Mouse (Mus musculus) activated CD4-positive, CD25-positive, alpha-beta regulatory T cell, adult 4 months (primary cell): ENCODE measurements at regions not wholly inside any gene's neighbourhood (a gene's known extent, or its start where the extent isn't known, plus 50 kb on each side); places are given as distances from the start of the nearest gene placed in this dataset.
"Not testable (repeated sequence)": the region's sequence is repeated elsewhere in the genome, so short reads cannot be mapped to it uniquely, and the experiment has no call there.

Experiments
- ATAC-seq: one replicate; pipeline ENCODE4 v1.8.0; 2017

GRCm38 (mm10) chr4:3049972-3050846 is 116.9 kb upstream of the Vmn1r2 start:
- no peak for ATAC-seq

- ATAC-seq: no peak
Observed at GRCm38 (mm10) chr4:3050847-3051135, 116.3 kb upstream of the Vmn1r2 start.

GRCm38 (mm10) chr4:3051212-3051611 is 115.9 kb upstream of the Vmn1r2 start:
- no peak for ATAC-seq

DNA sequence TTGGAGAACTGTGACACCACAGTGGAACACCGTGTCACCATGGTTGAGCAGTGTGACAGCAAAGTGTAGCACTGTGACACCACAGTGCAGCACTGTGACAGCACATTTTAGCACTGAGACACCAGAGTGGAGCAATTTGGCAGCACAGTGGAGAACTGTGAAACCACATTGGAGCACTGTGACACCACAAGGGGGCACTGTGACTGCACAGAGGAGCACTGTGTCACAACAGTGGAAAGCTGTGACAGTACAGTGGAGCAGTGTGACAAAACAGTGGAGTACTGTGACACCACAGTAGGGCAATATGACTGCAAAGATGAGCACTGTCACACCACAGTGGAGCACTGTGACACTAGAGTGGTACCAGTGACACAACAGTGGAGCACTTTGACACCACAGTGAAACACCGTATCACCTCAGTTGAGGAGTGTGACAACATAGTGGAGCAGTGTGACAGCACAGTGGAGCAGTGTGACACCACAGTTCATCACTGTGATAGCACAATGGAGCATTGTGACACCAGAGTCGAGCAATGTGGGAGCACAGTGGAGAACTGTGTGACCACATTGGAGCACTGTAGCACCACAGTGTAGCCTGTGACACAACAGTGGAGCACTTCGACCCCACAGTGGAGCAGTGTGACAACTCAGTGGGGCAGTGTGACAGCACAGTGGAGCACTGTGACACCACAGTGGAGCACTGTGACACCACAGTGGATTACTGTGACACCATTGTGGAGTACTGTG is 114.6 kb upstream of the Vmn1r2 start:
- no peak for ATAC-seq

- no peak for ATAC-seq
Observed at GRCm38 (mm10) chr4:3053060-3053406, 114.1 kb upstream of the Vmn1r2 start.

DNA sequence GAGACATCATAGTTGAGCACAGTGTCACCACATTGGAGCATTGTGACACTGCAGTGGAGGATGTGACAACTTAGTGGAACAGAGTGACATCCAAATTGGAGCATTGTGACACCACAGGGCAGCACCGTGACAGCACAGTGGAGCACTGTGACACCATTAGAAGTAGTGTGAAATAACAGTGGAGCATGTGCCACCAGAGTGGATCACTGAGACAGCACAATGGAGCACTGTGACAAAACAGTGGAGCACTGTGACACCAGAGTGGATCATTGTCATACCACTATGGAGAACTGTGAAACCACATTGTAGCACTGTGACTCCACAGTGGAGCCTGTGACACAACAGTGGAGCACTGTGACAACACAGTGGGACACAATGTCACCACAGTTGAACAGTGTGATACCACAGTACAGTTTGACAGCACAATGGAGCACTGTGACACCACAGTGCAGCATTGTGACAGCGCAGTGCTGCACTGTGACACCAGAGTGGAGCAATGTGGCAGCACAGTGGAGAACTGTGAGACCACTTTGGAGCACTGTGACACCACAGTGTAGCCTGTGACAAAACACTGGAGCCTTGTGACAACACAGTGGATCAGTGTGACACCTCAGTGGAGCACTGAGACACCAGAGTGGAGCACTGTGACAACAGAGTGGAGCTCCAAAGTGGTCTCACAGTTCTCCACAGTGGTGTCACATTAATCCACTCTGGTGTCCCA is 113.5 kb upstream of the Vmn1r2 start:
- no peak for ATAC-seq

- ATAC-seq: no peak
Observed at GRCm38 (mm10) chr4:3054886-3055285, 112.2 kb upstream of the Vmn1r2 start.

- ATAC-seq: no peak
Observed at GRCm38 (mm10) chr4:3055396-3055795, 111.7 kb upstream of the Vmn1r2 start.

DNA sequence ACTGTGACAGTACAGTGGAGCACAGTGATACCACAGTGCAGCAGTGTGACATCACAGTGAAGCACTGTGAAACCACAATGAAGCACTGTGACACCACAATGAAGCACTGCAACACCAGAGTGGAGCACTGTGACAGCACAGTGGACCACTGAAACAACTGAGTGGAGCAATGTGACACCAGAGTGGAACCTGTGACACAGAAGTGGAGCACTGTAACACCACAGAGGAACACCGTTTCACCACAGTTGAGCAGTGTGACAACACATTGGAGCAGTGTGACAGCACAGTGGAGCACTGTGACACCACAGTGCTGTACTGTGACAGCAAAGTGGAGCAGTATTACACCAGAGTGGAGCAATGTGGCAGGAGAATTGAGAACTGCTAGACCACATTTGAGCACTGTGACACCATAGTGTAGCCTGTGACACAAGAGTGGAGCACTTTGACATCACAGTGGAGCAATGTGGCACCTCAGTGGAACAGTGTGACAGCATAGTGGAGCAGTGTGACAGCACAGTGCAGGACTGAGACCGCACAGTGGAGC is 107.5 kb upstream of the Vmn1r2 start:
- ATAC-seq: no peak

DNA sequence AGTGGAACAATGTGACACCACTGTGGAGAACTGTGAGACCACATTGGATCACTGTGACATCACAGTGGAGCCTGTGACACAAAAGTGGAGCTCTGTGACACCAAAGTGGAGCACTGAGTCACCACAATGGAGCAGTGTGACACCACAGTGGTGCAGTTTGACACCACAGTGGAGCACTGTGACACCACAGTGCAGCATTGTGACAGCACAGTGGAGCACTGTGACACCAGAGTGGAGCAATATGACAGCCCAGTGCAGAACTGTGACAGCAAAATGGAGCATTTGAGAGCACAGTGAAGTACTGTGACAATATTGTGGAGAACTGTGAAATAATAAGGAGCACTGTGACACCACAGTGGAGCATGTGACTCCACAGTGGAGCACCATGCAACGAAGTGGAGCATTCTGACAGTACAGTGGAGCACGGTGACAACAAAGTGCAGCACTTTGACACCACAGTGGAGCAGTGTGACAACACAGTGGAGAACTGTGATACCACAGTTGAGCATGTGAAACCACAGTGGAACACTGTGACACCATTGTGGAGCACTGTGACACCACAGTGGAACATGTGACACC is 105.0 kb upstream of the Vmn1r2 start:
- no peak for ATAC-seq

GRCm38 (mm10) chr4:3063966-3064365 is 103.2 kb upstream of the Vmn1r2 start:
- no peak for ATAC-seq

DNA sequence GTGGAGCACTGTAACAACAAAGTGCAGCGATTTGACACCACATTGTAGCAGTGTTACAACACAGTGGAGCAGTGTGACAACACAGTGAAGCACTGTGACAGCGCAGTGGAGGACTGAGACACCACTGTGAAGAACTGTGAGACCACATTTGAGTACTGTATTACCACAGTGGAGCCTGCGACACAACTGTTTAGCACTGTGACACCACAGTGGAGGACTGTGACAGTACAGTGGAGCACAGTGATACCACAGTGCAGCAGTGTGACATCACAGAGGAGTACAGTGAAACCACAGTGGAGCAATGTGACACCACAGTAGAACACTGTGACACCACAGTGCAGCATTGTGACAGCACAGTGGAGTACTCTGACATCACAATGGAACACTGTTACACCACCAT is 102.5 kb upstream of the Vmn1r2 start:
- no peak for ATAC-seq

- not testable (repeated sequence) for ATAC-seq
Observed at GRCm38 (mm10) chr4:3065335-3065734, 101.8 kb upstream of the Vmn1r2 start.

GRCm38 (mm10) chr4:3066051-3066736 is 100.9 kb upstream of the Vmn1r2 start:
- ATAC-seq: no peak

DNA sequence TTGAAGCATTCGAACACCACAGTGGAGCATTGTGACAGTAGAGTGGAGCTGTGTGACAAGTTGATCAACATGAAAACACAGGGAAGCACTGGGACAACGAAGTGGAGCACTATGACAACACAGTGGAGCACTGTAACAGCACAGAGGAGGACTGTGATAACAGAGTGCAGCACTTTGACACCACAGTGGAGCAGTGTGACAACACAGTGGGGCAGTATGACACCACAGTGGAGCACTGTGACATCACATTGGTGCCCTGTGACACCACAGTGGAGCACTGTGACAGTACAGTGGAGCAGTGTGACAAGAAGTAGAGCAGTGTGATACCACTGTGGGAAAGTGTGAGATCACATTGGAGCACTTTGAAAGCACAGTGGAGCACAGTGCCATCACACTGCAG is 99.9 kb upstream of the Vmn1r2 start:
- ATAC-seq: no peak

- ATAC-seq: no peak
Observed at GRCm38 (mm10) chr4:3067666-3068065, 99.5 kb upstream of the Vmn1r2 start.

DNA sequence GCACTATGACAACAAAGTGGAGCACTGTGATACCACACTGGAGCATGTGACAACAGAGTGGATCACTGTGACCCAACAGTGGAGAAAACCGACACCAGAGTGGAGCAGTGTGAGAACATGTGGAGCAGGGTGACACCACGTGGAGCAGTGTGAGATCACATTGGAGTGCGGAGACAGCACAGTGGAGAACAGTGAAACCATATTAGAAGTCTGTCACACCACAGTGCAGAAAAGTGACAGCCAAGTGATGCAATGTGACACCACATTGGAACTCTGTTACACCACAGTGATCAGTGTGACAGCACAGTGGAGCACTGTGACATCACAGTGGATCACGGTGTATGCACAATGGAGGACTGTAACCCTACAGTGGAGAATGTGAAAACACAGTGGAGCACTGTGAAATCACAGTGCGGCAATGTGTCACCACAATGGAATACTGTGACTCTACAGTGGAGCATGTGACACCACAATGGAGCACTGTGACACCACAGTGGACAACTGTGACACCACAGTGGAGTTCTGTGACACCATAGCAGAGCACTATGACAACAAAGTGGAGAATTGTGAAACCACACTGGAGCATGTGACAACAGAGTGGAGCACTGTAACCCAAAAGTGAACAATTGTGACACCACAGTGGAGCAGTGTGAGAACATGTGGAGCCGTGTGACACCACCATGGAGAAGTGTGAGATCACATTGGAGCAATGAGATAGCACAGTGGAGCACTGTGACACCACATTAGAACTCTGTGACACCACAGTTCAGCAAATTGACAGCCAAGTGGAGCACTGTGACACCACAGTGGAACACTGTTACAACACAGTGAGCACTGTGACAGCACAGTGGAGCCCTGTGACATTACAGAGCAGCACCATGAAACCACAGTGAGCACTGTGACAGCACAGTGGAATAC is 98.6 kb upstream of the Vmn1r2 start:
- ATAC-seq: no peak

DNA sequence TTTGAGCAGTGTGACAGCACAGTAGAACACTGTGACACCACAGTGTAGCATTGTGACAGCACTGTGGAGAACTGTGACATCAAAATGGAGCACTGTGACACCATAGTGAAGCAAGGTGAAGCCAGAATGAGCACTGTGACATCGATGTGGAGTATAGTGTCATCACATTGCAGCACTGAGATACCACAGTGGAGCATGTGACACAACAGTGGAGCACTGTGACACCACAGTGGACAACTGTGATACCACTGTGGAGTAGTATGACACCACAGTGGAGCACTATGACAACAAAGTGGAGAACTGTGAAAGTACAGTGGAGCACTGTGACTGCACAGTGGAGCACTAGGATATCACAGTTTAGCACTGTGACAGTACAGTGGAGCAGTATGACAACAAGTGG is 97.8 kb upstream of the Vmn1r2 start:
- no peak for ATAC-seq

DNA sequence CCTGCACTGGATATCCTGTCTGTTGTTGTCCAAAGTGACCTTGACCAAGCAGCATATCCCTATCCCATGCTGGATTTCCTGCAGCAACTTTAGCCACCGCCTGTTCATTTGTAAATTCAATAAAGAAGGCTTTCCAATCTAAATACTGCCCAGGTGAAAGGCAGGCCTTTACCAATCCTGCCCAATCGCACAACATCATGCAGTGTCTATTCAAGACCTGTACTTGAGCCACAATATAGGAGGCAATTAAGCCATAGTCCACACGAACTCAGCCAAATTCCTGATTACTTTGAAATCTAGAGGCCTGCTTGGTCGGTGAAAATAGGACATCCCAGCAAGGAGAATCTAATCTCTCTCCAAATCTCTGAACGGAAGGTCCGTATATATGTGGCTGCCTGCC is 95.8 kb upstream of the Vmn1r2 start:
- ATAC-seq: not testable (repeated sequence)

- ATAC-seq: no peak
Observed at GRCm38 (mm10) chr4:3079901-3080300, 87.2 kb upstream of the Vmn1r2 start.
